Mouse (Mus musculus) kidney, postnatal 14 days (tissue): ENCODE measurements around the gene Ankrd61.
A peak's percentile ranks its signal among the peaks of the same experiment; 100 is the strongest.

Experiments
- DNase-seq: peaks from one replicate; pipeline ENCODE4 v3.0.0; 2022; ENCODE audit warnings: mixed read lengths

Gene Ankrd61

GRCm38 (mm10) chr5:143897635-143898330 is at the start of gene Ankrd61:
TSS of gene Ankrd61 (minus strand) at chr5:143897685.
- DNase-seq = no peak

GRCm38 (mm10) chr5:143943231-143944125 is 46.0 kb upstream of the Ankrd61 start:
- no peak for DNase-seq

GRCm38 (mm10) chr5:143941588-143941987 is 44.1 kb upstream of the Ankrd61 start:
- no peak for DNase-seq

GRCm38 (mm10) chr5:143936156-143936555 is 38.7 kb upstream of the Ankrd61 start:
- DNase-seq = no peak

- DNase-seq = no peak
Observed at GRCm38 (mm10) chr5:143933875-143934274, 36.4 kb upstream of the Ankrd61 start.

GRCm38 (mm10) chr5:143933414-143933813 is 35.9 kb upstream of the Ankrd61 start:
- DNase-seq = no peak

GRCm38 (mm10) chr5:143932831-143933230 is 35.3 kb upstream of the Ankrd61 start, which contains the start of gene Rsph10b:
TSS of gene Rsph10b (plus strand) at chr5:143933035.
- DNase-seq = no peak

- DNase-seq = no peak
Observed at GRCm38 (mm10) chr5:143931863-143932580, 34.5 kb upstream of the Ankrd61 start.

GRCm38 (mm10) chr5:143930656-143931055 is 33.2 kb upstream of the Ankrd61 start:
- no peak for DNase-seq

GRCm38 (mm10) chr5:143929291-143929690 is 31.8 kb upstream of the Ankrd61 start:
- DNase-seq = no peak

- no peak for DNase-seq
Observed at GRCm38 (mm10) chr5:143927875-143928274, 30.4 kb upstream of the Ankrd61 start, which contains the start of gene Gm42421. TSS of gene Gm42421 (plus strand) at chr5:143928175.

- no peak for DNase-seq
Observed at GRCm38 (mm10) chr5:143924781-143925452, 27.4 kb upstream of the Ankrd61 start.

GRCm38 (mm10) chr5:143918120-143918519 is 20.6 kb upstream of the Ankrd61 start:
- DNase-seq = no peak

- DNase-seq = peak; percentile 72
Observed at GRCm38 (mm10) chr5:143917418-143917817, 19.9 kb upstream of the Ankrd61 start.

- DNase-seq = no peak
Observed at GRCm38 (mm10) chr5:143916221-143916620, 18.7 kb upstream of the Ankrd61 start.

GRCm38 (mm10) chr5:143909417-143910400 is 12.2 kb upstream of the Ankrd61 start, which contains the start of the genes Aimp2 and Pms2:
TSS of gene Aimp2 (minus strand) at chr5:143909847.
TSS of gene Pms2 (plus strand) at chr5:143909964.
- DNase-seq = peak; percentile 97

GRCm38 (mm10) chr5:143908926-143909325 is 11.4 kb upstream of the Ankrd61 start:
- no peak for DNase-seq

GRCm38 (mm10) chr5:143906429-143906828 is 8.9 kb upstream of the Ankrd61 start:
- DNase-seq = no peak

GRCm38 (mm10) chr5:143903813-143904212 is 6.3 kb upstream of the Ankrd61 start:
- DNase-seq = no peak

GRCm38 (mm10) chr5:143902111-143902510 is 4.6 kb upstream of the Ankrd61 start:
- no peak for DNase-seq

- DNase-seq = peak; percentile 7
Observed at GRCm38 (mm10) chr5:143893396-143893795, 4.1 kb downstream of the Ankrd61 start.
